Mouse (Mus musculus) heart, embryonic 11.5 days (tissue): ENCODE measurements around the gene Erap1. TPM values are rescaled to one million over a fixed set of nuclear protein-coding genes. Genes with fewer than 3 reads are reported as not detected.
"Not testable (repeated sequence)": the region's sequence is repeated elsewhere in the genome, so short reads cannot be mapped to it uniquely, and the experiment has no call there.

ENCODE experiments used
- ATAC-seq: fragments of 200-750 bp; cut with Nextera tagmentation; replicated peaks from 2 replicates; pipeline ENCODE4 v1.8.0; 2017; ENCODE audit warnings: moderate library complexity; ENCODE audit not compliant: insufficient number of reproducible peaks, low FRiP score, low TSS enrichment
- H3K27ac ChIP-seq: fragments of 300-500 bp; sonication (generic); 2 replicates; pipeline ENCODE4 v1.5.1; 2014; ENCODE audit warnings: mild to moderate bottlenecking, low read depth, low read length
- H3K27me3 ChIP-seq: fragments of 300-500 bp; sonication (generic); 2 replicates; pipeline ENCODE4 v1.6.1; 2014; ENCODE audit warnings: mild to moderate bottlenecking, low read length, mixed read lengths; ENCODE audit not compliant: control insufficient read depth, insufficient read depth
- H3K36me3 ChIP-seq: fragments of 300-500 bp; sonication (generic); 2 replicates; pipeline ENCODE4 v1.6.1; 2014; ENCODE audit warnings: mild to moderate bottlenecking, low read length, moderate library complexity, mixed read lengths; ENCODE audit not compliant: control insufficient read depth, insufficient read depth
- H3K4me1 ChIP-seq: fragments of 300-500 bp; sonication (generic); 2 replicates; pipeline ENCODE4 v1.6.1; 2014; ENCODE audit warnings: low read length; ENCODE audit not compliant: control insufficient read depth, insufficient read depth
- H3K4me2 ChIP-seq: fragments of 300-500 bp; sonication (generic); 2 replicates; pipeline ENCODE4 v1.6.1; 2014; ENCODE audit warnings: mild to moderate bottlenecking, moderate library complexity
- H3K4me3 ChIP-seq: fragments of 300-500 bp; sonication (generic); 2 replicates; pipeline ENCODE4 v1.5.1; 2014; ENCODE audit warnings: low read depth, low read length
- H3K9ac ChIP-seq: fragments of 300-500 bp; sonication (generic); 2 replicates; pipeline ENCODE4 v1.6.1; 2014; ENCODE audit warnings: mild to moderate bottlenecking, low read depth, low read length, moderate library complexity
- H3K9me3 ChIP-seq: fragments of 300-500 bp; sonication (generic); replicated peaks from 2 replicates; pipeline ENCODE4 v1.6.1; 2016; ENCODE audit warnings: low read length; ENCODE audit not compliant: control insufficient read depth
- WGBS: fragments of 180-500 bp; shearing (Covaris S2); extraction: QIAGEN DNeasy Blood & Tissue Kit; methylation state at CpG from one replicate; pipeline ENCODE4 v1.1.7; 2014; ENCODE audit not compliant: insufficient replicate concordance; 5-methylcytosine and 5-hydroxymethylcytosine counted together
- polyA plus RNA-seq: library from polyadenylated mRNA; unstranded; fragments of >200 nt; fragmentation: Nextera tagmentation; extraction: Ambion mirVana; gene quantifications from 2 replicates; pipeline ENCODE4 v1.2.1, GENCODE M21; 2014

Gene Erap1
- 11.2 and 13.4 TPM in 2 replicates for polyA plus RNA-seq

DNA sequence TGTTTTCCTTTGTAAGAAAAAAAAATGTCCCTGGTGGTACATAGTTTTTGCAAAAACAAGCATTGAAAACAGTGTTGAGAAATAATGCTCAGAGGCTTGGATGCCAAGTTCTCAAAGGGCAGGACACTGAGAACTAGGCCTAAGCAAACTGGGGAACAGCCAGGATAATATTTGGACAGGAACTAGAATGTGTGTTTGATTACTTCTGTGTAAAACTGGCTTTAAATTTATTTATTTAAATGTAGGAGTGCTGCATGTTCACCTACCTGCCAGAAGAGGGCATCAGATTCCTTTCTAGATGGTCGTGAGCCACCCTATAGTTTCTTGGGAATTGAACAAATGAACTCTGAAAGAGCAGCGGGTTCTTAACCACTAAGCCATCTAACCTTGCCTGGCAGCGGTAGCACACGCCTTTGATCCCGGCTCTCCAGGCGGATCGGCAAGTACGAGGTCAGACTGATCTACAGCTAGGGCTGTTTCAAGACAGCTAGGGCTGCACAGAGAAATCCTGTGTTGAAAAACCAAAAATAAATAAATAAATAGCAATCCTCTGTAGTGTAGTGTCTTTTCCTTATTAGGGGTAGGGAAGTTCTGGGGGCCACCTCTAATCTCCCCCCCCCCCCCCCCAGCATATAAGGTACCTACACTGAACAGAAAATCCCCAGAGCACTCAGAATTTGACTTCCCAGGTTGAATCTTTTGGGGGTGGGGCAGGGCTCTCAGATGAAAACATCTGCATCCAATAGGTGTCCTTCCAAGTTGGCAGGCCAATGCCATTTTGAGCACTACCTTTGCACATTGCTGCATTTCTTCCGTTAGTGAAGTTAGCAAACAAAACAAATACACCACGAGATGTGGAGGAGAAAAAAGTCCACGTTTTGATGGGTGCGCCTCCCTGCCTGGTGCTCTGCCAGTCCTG lies at the start of gene Erap1:
TSS of gene Erap1 (plus strand) at position 776 of the 919 bp plus-strand sequence.
- Histone ChIP-seq H3K4me2 (peak within 1 kb of the TSS; percentile 65), H3K9ac (peak within 1 kb of the TSS; percentile 86), H3K9me3 (no peaks in the 10 kb centered on the region), H3K4me1 (no peaks in the 10 kb centered on the region), H3K27ac (peak within 1 kb of the TSS; percentile 87), H3K4me3 (peak within 1 kb of the TSS; percentile 71), H3K36me3 (no peaks in the 10 kb centered on the region), H3K27me3 (no peaks in the 10 kb centered on the region)
- WGBS, result under 1% methylated on average over 12 of the region's 12 CpGs
- ATAC-seq, result peak; percentile 44

DNA sequence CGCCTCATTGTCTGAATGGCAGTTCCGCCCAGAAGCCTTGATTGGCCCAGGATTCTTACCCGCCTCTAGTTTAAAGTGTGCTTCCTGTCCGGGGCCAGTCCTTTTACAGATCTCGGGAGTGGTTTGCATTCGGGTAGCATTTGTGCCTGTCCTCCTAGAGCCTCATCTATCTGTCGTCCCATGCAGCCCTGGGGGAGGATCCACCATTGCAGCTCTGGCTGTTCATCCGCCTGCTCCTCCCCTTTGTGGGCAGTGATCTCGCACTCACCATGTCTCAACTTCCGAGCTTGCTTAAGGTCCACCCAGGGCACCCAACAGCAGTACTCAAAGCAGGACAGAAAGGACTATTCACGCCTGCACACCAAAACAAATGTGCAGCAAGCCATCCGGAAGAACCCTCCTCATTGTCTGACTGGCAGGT lies 48.0 kb upstream of the Erap1 start:
- not testable (repeated sequence) for H3K36me3 ChIP-seq, H3K4me1 ChIP-seq, ATAC-seq, H3K27me3 ChIP-seq, H3K9ac ChIP-seq, H3K4me2 ChIP-seq, H3K9me3 ChIP-seq, H3K27ac ChIP-seq, H3K4me3 ChIP-seq
- WGBS, result 48% methylated on average over 12 of the region's 12 CpGs

DNA sequence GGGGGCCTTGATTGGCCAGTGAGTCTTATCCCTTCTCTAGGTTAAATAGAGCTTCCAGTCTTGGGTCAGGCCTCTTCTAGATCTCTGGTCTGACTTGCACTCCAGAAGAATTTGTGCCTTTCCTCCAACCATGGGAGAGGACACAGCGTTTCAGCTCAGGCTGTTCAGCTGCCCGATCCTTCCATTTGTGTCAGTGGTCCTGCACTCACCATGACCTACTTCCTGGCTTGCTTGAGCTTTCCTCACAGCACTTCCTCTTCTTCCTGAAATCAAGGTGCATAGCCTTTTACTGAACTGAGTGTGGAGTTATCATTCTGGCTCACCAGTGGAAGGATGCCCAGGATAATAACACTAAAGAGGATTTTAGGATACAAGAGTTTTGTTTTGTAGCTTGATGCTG lies 47.5 kb upstream of the Erap1 start:
- WGBS, result 76% methylated on average over 2 of the region's 2 CpGs

DNA sequence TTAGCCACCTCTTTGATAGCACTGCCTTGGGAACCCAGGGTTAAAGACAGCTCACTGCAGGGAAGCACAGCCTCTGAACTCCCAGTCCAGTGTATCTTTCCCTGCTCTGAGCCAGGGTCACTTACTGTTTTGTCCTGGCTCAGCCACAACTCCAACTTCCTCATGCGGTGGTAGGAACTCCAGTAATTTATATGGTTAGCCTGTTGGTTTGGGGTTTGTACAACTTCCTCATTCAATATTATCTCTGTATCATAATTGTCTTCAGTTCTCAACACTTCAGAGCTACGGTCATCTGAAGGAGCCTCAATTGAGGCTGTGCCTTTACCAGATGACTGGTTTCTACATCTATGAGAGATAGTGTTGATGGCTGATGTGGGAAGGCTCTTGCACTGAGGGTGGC lies 42.3 kb upstream of the Erap1 start:
- H3K27me3 ChIP-seq, H3K4me3 ChIP-seq, H3K27ac ChIP-seq, H3K9ac ChIP-seq, H3K4me2 ChIP-seq, H3K36me3 ChIP-seq, H3K9me3 ChIP-seq, ATAC-seq, H3K4me1 ChIP-seq: not testable (repeated sequence)
- WGBS, result 76% methylated on average over 2 of the region's 2 CpGs

More for the DNA sequence above, 47.5 kb upstream of the Erap1 start:
- not testable (repeated sequence) for H3K4me1 ChIP-seq, H3K4me3 ChIP-seq, H3K9ac ChIP-seq, H3K27me3 ChIP-seq, H3K4me2 ChIP-seq, H3K36me3 ChIP-seq, H3K9me3 ChIP-seq, ATAC-seq, H3K27ac ChIP-seq

DNA sequence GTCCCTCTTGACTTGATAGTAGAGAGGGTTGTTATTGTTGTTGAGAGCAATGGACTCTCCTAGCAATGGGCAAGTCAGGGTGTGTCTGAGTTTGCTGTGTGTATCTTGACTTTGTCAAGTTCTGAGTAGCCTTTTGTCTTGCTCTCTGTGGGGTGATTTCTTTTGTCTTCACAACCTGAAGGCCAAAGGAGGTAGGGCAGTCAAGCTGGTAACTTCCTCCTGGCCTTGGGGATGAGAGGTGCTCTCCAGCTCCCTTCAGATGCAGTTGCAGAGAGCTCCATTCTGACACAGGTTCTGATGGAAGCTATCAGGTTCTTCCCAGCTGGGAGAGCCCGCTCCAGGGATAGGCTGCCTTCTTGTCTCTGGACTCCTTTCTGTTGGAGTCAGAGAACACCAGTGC lies 37.6 kb upstream of the Erap1 start:
- H3K27me3 ChIP-seq, H3K9me3 ChIP-seq, H3K27ac ChIP-seq, H3K4me1 ChIP-seq, H3K36me3 ChIP-seq, H3K4me3 ChIP-seq, ATAC-seq, H3K4me2 ChIP-seq, H3K9ac ChIP-seq: not testable (repeated sequence)
- WGBS, result no CpG with 5 or more reads among the region's 1 CpGs

DNA sequence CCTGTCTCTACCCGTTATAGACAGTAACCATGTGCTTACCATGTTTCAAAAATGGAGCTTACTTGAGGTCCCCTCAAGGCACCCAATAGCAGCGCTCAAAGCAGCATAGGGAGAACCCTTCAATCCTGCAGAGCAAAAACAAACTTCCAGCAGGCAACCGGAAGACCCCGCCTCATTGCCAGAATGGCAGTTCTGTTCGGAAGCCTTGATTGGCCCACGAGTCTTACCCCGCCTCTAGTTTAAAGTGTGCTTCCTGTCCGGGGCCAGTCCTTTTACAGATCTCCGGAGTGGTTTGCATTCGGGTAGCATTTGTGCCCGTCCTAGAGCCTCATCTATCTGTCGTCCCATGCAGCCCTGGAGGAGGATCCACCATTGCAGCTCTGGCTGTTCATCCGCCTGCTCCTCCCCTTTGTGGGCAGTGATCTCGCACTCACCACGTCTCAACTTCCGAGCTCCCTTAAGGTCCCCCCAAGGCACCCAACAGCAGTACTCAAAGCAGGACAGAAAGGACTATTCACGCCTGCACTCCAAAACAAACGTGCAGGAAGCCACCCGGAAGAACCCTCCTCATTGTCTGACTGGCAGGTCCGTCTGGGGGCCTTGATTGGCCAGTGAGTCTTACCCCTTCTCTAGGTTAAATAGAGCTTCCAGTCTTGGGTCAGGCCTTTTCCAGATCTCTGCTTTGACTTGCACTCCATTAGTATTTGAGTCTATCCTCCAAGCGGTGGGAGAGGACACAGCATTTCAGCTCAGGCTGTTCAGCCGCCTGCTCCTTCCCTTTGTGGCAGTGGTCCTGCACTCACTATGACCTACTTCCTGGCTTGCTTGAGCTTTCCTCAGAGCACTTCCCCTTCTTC lies 22.0 kb upstream of the Erap1 start:
- Histone ChIP-seq H3K4me3 (peak overlapping the region; percentile 53), H3K9ac (peak overlapping the region; percentile 67), H3K4me2 (peak overlapping the region; percentile 65), H3K27ac (peak overlapping the region; percentile 82)
- WGBS, result 8% methylated on average over 22 of the region's 22 CpGs
- H3K27me3 ChIP-seq, H3K4me1 ChIP-seq, H3K36me3 ChIP-seq, H3K9me3 ChIP-seq: not testable (repeated sequence)
- peak; percentile 95 for ATAC-seq

DNA sequence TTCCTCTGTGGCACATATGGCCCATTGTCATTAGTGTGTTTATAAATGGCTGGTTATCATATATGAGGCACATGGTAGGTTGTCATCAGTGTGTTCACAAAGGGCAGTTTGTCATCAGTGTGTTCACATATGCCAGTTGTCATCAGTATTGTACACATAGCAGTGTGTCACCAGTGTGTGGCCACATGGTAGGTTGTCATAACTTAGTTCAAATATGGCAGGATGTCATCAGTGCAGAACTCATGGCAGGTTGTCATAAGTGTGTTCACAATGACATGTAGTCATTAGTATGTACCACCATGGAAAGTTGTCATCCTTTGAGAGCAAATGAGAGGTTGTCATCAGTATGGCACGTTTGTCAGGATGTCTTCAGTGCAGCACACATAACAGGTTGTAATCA lies 7.0 kb upstream of the Erap1 start:
- no peaks in the 10 kb centered on the region for H3K9me3 ChIP-seq
- H3K27me3 ChIP-seq, result no peaks in the 10 kb centered on the region
- no peaks in the 10 kb centered on the region for H3K36me3 ChIP-seq
- ATAC-seq, result no peak
- H3K4me3 ChIP-seq, result no peak overlapping the region
- H3K4me2 ChIP-seq, result no peak overlapping the region
- no peaks in the 10 kb centered on the region for H3K4me1 ChIP-seq
- WGBS, result 69% methylated on average over 1 of the region's 1 CpGs
- H3K9ac ChIP-seq, result no peak overlapping the region
- H3K27ac ChIP-seq, result no peak overlapping the region

DNA sequence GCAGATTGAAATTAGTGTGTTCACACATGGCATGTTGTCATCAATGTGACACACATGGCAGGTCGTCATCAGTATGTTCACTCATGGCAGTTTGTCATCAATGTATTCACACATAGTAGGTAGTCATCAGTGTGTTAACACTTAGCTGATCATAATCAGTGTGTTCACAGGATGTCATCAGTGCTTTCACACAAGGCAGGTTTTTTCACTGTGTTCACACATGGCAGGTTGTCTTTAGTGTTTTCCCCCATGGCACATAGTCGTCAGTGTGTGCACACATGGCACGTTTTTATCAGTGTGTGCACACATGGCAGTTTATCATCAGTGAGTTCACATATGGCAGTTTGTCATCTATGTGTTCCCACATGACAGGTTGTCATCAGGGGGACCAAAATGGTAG lies 6.5 kb upstream of the Erap1 start:
- Histone ChIP-seq H3K4me1 (no peaks in the 10 kb centered on the region), H3K9me3 (no peaks in the 10 kb centered on the region), H3K4me2 (no peak overlapping the region), H3K27me3 (no peaks in the 10 kb centered on the region), H3K27ac (no peak overlapping the region), H3K4me3 (no peak overlapping the region), H3K36me3 (no peaks in the 10 kb centered on the region), H3K9ac (no peak overlapping the region)
- 70% methylated on average over 3 of the region's 3 CpGs for WGBS
- no peak for ATAC-seq
